Mouse (Mus musculus): ENCODE measurements around the gene Tmem136.

Tmem136 gene

GRCm38 (mm10) chr9:43071741-43072140 is 44.6 kb downstream of the Tmem136 start:
- DNase-seq, result no peak

- no peak for DNase-seq
These were observed 45.2 kb downstream of the Tmem136 start for GRCm38 (mm10) chr9:43071176-43071575.

DNA sequence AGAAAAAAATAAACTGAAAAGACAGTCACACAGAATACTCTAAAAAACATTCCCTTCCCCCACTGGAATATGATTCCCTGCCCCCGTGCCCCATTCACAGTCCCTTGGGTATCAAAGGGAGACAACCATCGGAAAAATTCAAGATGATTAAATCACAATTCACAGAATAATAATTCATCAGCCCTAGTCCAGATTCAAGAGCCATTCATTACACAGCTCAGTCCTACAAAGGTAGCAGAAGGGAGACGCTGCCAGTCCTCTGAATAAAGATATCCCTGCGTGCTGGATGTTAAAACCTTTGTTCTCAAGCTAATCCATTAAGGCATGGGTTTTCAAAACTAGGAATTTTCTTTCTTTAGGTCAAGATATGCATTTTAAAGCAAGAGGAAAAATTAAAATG is 45.8 kb downstream of the Tmem136 start:
- DNase-seq, result no peak

- no peak for DNase-seq
These were observed 46.2 kb downstream of the Tmem136 start for GRCm38 (mm10) chr9:43070153-43070552.

DNA sequence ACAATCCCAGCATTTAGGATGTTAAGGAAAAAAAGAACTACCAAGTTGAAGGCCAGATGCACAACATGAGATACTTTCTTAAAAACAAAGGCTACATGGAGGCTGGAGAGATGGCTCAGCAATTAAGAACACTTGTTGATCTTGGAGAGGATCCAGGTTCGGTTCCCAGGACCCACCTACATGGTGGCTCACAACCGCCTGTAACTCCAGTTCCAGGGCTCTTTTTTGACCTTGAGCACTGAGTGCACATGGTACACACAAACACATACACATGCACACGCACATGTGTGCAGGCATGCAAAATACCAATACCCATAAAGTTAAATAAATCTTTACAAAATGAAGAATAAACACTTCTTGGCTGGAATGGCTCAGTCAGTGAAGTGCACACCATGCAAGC is 48.5 kb downstream of the Tmem136 start:
- DNase-seq, result no peak

GRCm38 (mm10) chr9:43065231-43065630 is 51.1 kb downstream of the Tmem136 start:
- DNase-seq, result no peak

- no peak for DNase-seq
These were observed 54.8 kb downstream of the Tmem136 start for GRCm38 (mm10) chr9:43061545-43061944.

Measured in kidney, adult 11 months (tissue).